Mouse (Mus musculus) forebrain, embryonic 12.5 days (tissue): Measurements from ENCODE around the gene E4f1. TPM values are rescaled to one million over a fixed set of nuclear protein-coding genes. Genes with fewer than 3 reads are reported as not detected.

Experiments used
- ATAC-seq: fragments of 200-750 bp; cut with Nextera tagmentation; 2 replicates; pipeline ENCODE4 v1.8.0; 2017; ENCODE audit warnings: moderate TSS enrichment; ENCODE audit not compliant: low FRiP score
- H3K27ac ChIP-seq: fragments of 300-500 bp; sonication (generic); 2 replicates; pipeline ENCODE4 v1.5.1; 2016; ENCODE audit warnings: mild to moderate bottlenecking
- H3K27me3 ChIP-seq: fragments of 300-500 bp; sonication (generic); 2 replicates; pipeline ENCODE4 v1.6.1; 2016; ENCODE audit warnings: mild to moderate bottlenecking
- H3K36me3 ChIP-seq: fragments of 300-500 bp; sonication (generic); replicated peaks from 2 replicates; pipeline ENCODE4 v1.6.1; 2016; ENCODE audit warnings: mild to moderate bottlenecking
- H3K4me1 ChIP-seq: fragments of 300-500 bp; sonication (generic); 2 replicates; pipeline ENCODE4 v1.6.1; 2016
- H3K4me2 ChIP-seq: fragments of 300-500 bp; sonication (generic); 2 replicates; pipeline ENCODE4 v1.6.1; 2016; ENCODE audit warnings: mild to moderate bottlenecking, moderate library complexity
- H3K4me3 ChIP-seq: fragments of 300-500 bp; sonication (generic); replicated peaks from 2 replicates; pipeline ENCODE4 v1.5.1; 2016; ENCODE audit warnings: mild to moderate bottlenecking
- H3K9ac ChIP-seq: fragments of 300-500 bp; sonication (generic); 2 replicates; pipeline ENCODE4 v1.6.1; 2016; ENCODE audit warnings: mild to moderate bottlenecking
- H3K9me3 ChIP-seq: fragments of 300-500 bp; sonication (generic); 2 replicates; pipeline ENCODE4 v1.6.1; 2016
- WGBS: fragments of 180-500 bp; shearing (Covaris S2); methylation state at CpG from one replicate; pipeline ENCODE4 v1.1.7; 2016; 5-methylcytosine and 5-hydroxymethylcytosine counted together
- polyA plus RNA-seq: library from polyadenylated mRNA; unstranded; fragments of >200 nt; fragmentation: Nextera tagmentation; extraction: Ambion mirVana; gene quantifications from 2 replicates; pipeline ENCODE4 v1.2.1, GENCODE M21; 2016

Gene E4f1
- polyA plus RNA-seq, 1 experiment from 2014 or later, result 34.1 TPM

DNA sequence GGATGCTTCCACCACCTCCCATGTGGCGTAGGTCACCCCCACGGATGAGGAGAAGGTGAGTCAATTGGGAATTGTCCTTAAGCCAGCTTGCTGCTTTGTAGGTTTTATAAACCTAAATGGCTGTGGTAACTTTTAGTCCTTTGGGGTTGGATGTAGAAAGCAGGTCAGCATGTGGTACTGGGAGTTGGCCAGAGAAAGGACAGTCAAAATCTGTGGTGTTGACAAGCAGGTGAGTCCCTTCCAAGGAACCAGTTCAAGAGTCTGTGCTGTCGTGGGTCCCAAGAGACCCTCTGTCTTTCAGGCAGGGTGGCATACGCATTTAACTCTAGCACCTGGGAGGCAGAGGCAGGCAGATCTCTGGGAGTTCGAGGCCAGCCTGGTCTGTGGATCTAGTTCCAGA is 45.6 kb downstream of the E4f1 start:
- no peak for ATAC-seq
- H3K36me3 ChIP-seq, result peaks cover 56% of the 10 kb centered on the region
- 96% methylated on average over 5 of the region's 5 CpGs for WGBS
- H3K4me3 ChIP-seq, result no peak overlapping the region
- no peaks in the 10 kb centered on the region for H3K9me3 ChIP-seq
- H3K4me2 ChIP-seq, result no peak overlapping the region
- peaks cover 12% of the 10 kb centered on the region for H3K4me1 ChIP-seq
- H3K27me3 ChIP-seq, result no peaks in the 10 kb centered on the region
- H3K27ac ChIP-seq, result no peak overlapping the region
- no peak overlapping the region for H3K9ac ChIP-seq

DNA sequence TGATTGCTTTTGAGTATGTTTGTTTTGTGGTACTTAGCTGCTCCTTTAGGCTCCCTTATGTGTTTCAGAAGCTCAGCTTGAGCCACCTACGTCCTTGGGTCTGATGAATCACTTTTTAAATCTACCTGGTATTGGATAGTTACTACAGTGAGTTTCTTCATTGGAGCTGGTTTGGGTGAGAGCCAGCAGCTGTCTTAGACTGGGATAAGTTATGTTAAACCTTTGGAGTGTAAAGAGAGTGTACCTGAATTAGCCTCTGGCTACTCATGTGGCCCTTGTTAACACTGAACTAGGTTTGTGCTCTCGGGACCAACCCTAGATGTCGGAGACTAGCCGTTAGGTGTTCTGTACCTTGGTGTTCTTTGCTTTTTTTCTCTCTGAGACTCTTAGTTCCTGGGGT is 47.0 kb downstream of the E4f1 start:
- Histone ChIP-seq H3K9me3 (no peaks in the 10 kb centered on the region), H3K27me3 (no peaks in the 10 kb centered on the region), H3K36me3 (peaks cover 70% of the 10 kb centered on the region), H3K27ac (no peak overlapping the region), H3K4me3 (no peak overlapping the region), H3K4me1 (peaks cover 8% of the 10 kb centered on the region), H3K4me2 (no peak overlapping the region), H3K9ac (no peak overlapping the region)
- WGBS, result 93% methylated on average over 4 of the region's 4 CpGs
- no peak for ATAC-seq

DNA sequence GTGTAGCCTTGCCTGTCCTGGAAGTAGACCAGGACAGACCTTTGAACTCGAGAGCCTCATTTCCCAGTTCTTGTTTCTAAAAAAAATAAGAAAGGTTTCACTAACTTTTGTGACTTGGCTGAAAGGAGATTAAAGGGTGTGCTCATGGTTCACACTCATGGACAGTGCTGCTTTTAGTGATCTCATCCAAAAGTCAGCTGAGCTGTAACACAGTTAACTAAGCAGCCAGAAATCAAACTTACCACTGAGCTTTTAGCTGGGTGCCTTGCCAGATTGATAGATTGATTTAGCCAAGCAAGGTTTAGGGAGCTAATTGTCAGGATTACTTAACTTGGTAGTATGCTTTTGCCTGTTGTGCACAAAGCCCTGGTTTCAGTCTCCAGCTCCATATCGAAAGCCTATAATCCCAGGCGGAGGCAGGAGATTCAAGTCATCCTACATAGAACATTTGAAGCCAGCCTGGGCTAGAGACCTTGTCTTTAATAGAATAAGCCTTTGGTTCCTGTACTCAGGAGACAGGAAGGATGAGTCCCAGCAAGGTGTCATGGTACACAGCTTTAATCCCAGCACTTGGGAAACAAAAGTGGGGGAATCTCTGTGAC is 54.0 kb downstream of the E4f1 start:
- WGBS, result 92% methylated on average over 3 of the region's 3 CpGs
- Histone ChIP-seq H3K9ac (peak overlapping the region; percentile 90), H3K4me3 (peak overlapping the region; percentile 88), H3K4me1 (peaks cover 37% of the 10 kb centered on the region), H3K9me3 (no peaks in the 10 kb centered on the region), H3K36me3 (peaks cover 50% of the 10 kb centered on the region), H3K4me2 (peak overlapping the region; percentile 95), H3K27me3 (no peaks in the 10 kb centered on the region), H3K27ac (no peak overlapping the region)
- no peak for ATAC-seq

DNA sequence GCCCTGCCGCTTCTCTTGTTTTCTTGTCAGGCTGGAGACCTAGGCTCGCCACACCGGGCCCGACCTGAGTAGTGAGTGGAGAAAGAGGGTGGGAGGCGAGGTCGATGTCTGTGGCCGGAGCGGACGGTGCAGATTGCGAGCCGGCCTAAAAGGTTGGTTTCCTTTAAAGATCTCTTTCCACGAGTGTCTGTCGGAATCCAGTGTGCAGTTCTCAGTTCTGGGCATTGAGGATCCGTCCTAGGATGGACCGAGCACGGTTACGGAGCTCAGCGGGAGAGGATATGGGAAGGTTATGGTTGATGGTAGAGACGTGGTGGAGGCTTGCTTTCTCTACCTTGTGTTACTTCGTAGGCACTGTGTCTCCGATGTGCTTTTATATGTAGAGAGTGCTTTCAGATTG is 55.1 kb downstream of the E4f1 start:
- Histone ChIP-seq H3K36me3 (peaks cover 50% of the 10 kb centered on the region), H3K9me3 (no peaks in the 10 kb centered on the region), H3K4me2 (peak overlapping the region; percentile 95), H3K27me3 (no peaks in the 10 kb centered on the region), H3K4me1 (peaks cover 37% of the 10 kb centered on the region), H3K27ac (peak overlapping the region; percentile 95), H3K4me3 (peak overlapping the region; percentile 88), H3K9ac (peak overlapping the region; percentile 90)
- ATAC-seq, result no peak
- WGBS, result 1% methylated on average over 21 of the region's 21 CpGs

- Histone ChIP-seq H3K27me3 (no peaks in the 10 kb centered on the region), H3K4me1 (peaks cover 37% of the 10 kb centered on the region), H3K9me3 (no peaks in the 10 kb centered on the region), H3K4me2 (peak within 1 kb of the TSS; percentile 95), H3K27ac (peak within 1 kb of the TSS; percentile 95), H3K36me3 (peaks cover 50% of the 10 kb centered on the region), H3K4me3 (peak within 1 kb of the TSS; percentile 88), H3K9ac (peak within 1 kb of the TSS; percentile 90)
- WGBS, result under 1% methylated on average over 63 of the region's 64 CpGs
- ATAC-seq, result peak; percentile 96
Observed at GRCm38 (mm10) chr17:24414230-24414976, 55.7 kb downstream of the E4f1 start, which contains the start of gene Rnps1. Gene Rnps1, plus strand, starts transcription at chr17:24414565.

DNA sequence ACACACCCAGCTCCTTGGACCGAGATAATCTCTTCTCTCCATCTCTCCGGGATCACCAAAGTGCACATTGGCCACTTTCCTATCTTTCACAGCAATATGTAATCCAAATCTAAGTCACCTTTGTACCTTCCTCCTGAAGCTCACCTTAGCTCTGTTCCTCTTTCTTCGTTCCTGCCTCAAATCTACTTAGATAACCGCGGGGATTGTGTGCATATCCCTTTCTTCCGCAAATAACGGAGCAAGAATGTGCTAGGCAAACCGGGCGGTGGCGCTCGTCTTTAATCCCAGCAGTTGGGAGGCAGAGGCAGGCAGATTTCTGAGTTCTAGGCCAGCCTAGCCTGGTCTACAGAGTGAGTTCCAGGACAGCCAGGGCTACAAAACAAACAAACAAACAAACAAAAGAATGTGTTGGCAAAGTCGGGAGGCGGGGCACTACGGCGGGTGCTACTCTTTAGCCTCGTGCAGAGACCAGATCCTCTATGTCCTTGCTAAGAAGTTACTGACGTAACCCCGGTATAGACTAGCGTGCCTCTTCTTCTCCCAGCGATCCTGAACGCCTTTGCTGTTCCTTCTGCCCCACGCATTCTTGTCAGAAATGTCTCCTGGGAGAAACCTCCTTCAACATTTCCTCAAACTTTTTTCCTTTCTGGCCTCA is 56.4 kb downstream of the E4f1 start:
- peaks cover 50% of the 10 kb centered on the region for H3K36me3 ChIP-seq
- H3K27ac ChIP-seq, result peak overlapping the region; percentile 95
- H3K9ac ChIP-seq, result peak overlapping the region; percentile 68
- peaks cover 37% of the 10 kb centered on the region for H3K4me1 ChIP-seq
- H3K4me3 ChIP-seq, result peak overlapping the region; percentile 88
- H3K4me2 ChIP-seq, result peak overlapping the region; percentile 95
- 37% methylated on average over 22 of the region's 22 CpGs for WGBS
- ATAC-seq, result peak; percentile 42; the same call in 1 of the 2 replicates
- no peaks in the 10 kb centered on the region for H3K9me3 ChIP-seq
- H3K27me3 ChIP-seq, result no peaks in the 10 kb centered on the region

DNA sequence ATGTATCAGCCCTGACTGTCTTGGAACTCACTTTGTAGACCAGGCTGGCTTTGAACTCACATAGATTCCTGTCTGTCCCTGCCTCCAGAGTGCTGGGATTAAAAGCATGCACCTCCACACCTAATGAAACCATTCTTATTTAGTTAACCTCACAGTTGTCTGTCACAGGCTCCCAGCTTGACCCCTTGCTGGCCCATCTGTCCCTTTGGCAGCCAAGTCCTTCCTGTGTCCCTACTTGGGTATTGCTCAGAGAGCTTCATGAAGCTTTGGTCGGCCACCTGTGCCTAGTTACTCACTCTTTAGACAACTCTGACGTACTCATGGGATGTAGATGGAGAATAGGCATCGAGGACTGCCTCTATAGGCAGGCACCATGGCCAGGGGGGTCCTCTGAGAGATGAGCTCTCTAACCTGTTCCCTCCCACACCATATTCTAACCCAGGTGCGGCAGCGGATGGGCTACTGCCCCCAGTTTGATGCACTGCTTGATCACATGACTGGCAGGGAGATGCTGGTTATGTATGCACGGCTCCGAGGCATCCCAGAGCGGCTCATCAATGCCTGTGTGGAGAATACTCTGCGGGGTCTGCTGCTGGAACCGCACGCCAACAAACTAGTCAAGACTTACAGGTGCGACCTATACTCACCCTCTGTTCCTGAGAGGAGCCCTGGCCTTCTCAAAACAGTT is 62.9 kb downstream of the E4f1 start:
- no peaks in the 10 kb centered on the region for H3K27me3 ChIP-seq
- H3K9ac ChIP-seq, result no peak overlapping the region
- no peak overlapping the region for H3K4me2 ChIP-seq
- H3K27ac ChIP-seq, result no peak overlapping the region
- WGBS, result 87% methylated on average over 12 of the region's 12 CpGs
- no peak for ATAC-seq
- no peaks in the 10 kb centered on the region for H3K4me1 ChIP-seq
- H3K36me3 ChIP-seq, result peaks cover 91% of the 10 kb centered on the region
- H3K4me3 ChIP-seq, result no peak overlapping the region
- H3K9me3 ChIP-seq, result no peaks in the 10 kb centered on the region

- Histone ChIP-seq H3K36me3 (peaks cover 84% of the 10 kb centered on the region), H3K27me3 (no peaks in the 10 kb centered on the region), H3K4me2 (no peak overlapping the region), H3K9ac (no peak overlapping the region), H3K4me3 (no peak overlapping the region), H3K9me3 (no peaks in the 10 kb centered on the region), H3K4me1 (no peaks in the 10 kb centered on the region), H3K27ac (no peak overlapping the region)
- 79% methylated on average over 3 of the region's 3 CpGs for WGBS
- ATAC-seq, result no peak
Observed at GRCm38 (mm10) chr17:24402371-24402770, 67.7 kb downstream of the E4f1 start.

- H3K36me3 ChIP-seq, result peaks cover 27% of the 10 kb centered on the region
Observed at GRCm38 (mm10) chr17:24394456-24394855, 75.7 kb downstream of the E4f1 start.

More at GRCm38 (mm10) chr17:24394456-24394855, 75.7 kb downstream of the E4f1 start:
- no peak overlapping the region for H3K9ac ChIP-seq
- H3K4me1 ChIP-seq, result no peaks in the 10 kb centered on the region
- no peaks in the 10 kb centered on the region for H3K27me3 ChIP-seq
- WGBS, result 91% methylated on average over 7 of the region's 7 CpGs
- no peak overlapping the region for H3K4me3 ChIP-seq
- no peak for ATAC-seq
- no peak overlapping the region for H3K27ac ChIP-seq
- H3K9me3 ChIP-seq, result no peaks in the 10 kb centered on the region
- no peak overlapping the region for H3K4me2 ChIP-seq

Other genes starting within 250 kb of the E4f1 start
- 15.3 and 16.7 TPM in 2 replicates for gene Tedc2, start 249.5 kb downstream of the E4f1 start, polyA plus RNA-seq
- 94.2 and 95.6 TPM in 2 replicates for gene Ccnf, start 218.8 kb downstream of the E4f1 start, polyA plus RNA-seq
- not detected in 2 replicates for gene Abca17, start 119.2 kb downstream of the E4f1 start, polyA plus RNA-seq
- 17.7 and 18.0 TPM in 2 replicates for gene Abca3, start 118.4 kb downstream of the E4f1 start, polyA plus RNA-seq
- gene Rnps1, start 55.7 kb downstream of the E4f1 start, polyA plus RNA-seq, result 391 and 404 TPM in 2 replicates
- 53.5 and 61.2 TPM in 2 replicates for gene Eci1, start 43.7 kb downstream of the E4f1 start, polyA plus RNA-seq
- 4.9 and 5.1 TPM in 2 replicates for gene Dnase1l2, start 27.2 kb downstream of the E4f1 start, polyA plus RNA-seq
- gene Pgp, start 79 bp upstream of the E4f1 start, polyA plus RNA-seq, result 59.3 and 60.3 TPM in 2 replicates
- not detected in 2 replicates for gene Bricd5, start 3.6 kb upstream of the E4f1 start, polyA plus RNA-seq
- gene Mlst8, start 8.8 kb upstream of the E4f1 start, polyA plus RNA-seq, result 34.4 and 37.9 TPM in 2 replicates
- 14.8 and 16.6 TPM in 2 replicates for gene Caskin1, start 18.3 kb upstream of the E4f1 start, polyA plus RNA-seq
- gene Traf7, start 57.6 kb upstream of the E4f1 start, polyA plus RNA-seq, result 100 and 103 TPM in 2 replicates
- gene Rab26, start 63.9 kb upstream of the E4f1 start, polyA plus RNA-seq, result 1.7 and 1.9 TPM in 2 replicates
- gene Pkd1, start 79.5 kb upstream of the E4f1 start, polyA plus RNA-seq, result 15.5 and 17.9 TPM in 2 replicates
- gene Tsc2, start 162.3 kb upstream of the E4f1 start, polyA plus RNA-seq, result 78.4 and 89.3 TPM in 2 replicates
- gene Nthl1, start 162.4 kb upstream of the E4f1 start, polyA plus RNA-seq, result 14.5 and 18.8 TPM in 2 replicates
- gene Slc9a3r2, start 180.0 kb upstream of the E4f1 start, polyA plus RNA-seq, result 18.3 and 21.9 TPM in 2 replicates
- gene Npw, start 188.1 kb upstream of the E4f1 start, polyA plus RNA-seq, result not detected in 2 replicates
- 25.5 and 26.9 TPM in 2 replicates for gene Zfp598, start 199.4 kb upstream of the E4f1 start, polyA plus RNA-seq
- gene Syngr3, start 219.6 kb upstream of the E4f1 start, polyA plus RNA-seq, result 27.8 and 33.5 TPM in 2 replicates
- gene Gfer, start 225.8 kb upstream of the E4f1 start, polyA plus RNA-seq, result 49.1 and 50.2 TPM in 2 replicates
- gene Noxo1, start 225.9 kb upstream of the E4f1 start, polyA plus RNA-seq, result 1.6 and 2.6 TPM in 2 replicates
- 94.7 and 98.0 TPM in 2 replicates for gene Tbl3, start 237.3 kb upstream of the E4f1 start, polyA plus RNA-seq
- gene Rnf151, start 247.8 kb upstream of the E4f1 start, polyA plus RNA-seq, result 0.29 TPM in 1 of 2 replicates, not detected in the other
- 946 and 1,025 TPM in 2 replicates for gene Rps2, start 247.8 kb upstream of the E4f1 start, polyA plus RNA-seq